Mouse (Mus musculus): Measurements from ENCODE around the gene Akap13. TPM values are rescaled to one million over a fixed set of nuclear protein-coding genes. Genes with fewer than 3 reads are reported as not detected.
"Not testable (repeated sequence)": the region's sequence is repeated elsewhere in the genome, so short reads cannot be mapped to it uniquely, and the experiment has no call there.

Gene Akap13
- polyA plus RNA-seq, 2 experiments from 2014 or later = 382 to 420 TPM

DNA sequence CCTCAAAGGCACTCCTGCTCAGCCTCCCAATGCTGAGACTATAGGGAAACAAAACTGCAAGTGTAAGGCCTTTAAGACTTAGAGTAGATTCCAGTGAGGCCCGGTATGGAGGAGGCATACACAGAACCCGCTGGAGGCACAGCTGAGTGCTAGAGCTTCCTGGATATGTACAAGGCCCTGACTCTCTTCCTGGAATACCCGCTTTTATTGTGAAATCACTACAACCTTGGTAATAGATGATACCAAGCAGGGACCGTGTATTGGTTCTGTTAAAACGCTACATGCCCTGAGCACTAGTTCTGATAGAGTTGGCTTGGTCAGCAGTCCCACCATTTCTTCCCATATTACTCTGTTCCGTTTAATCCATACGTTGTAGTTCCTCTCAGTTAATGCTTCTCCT is 274.3 kb downstream of the Akap13 start:
- ATAC-seq = no peak

DNA sequence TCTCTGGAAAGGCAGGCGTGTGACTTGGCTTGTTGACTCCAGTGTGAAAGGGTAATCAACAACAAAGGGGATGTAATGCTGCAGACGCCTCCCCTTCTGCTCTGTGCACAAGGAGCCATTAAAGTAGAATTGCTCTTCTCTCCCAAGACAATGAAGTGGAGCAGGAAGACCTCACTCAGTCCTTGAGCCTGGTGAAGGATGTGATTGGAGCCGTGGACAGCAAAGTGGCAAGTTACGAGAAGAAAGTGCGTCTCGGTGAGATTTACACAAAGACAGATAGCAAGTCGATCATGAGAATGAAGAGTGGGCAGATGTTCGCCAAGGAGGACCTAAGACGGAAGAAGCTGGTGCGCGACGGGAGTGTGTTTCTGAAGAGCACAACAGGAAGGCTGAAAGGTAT is 274.9 kb downstream of the Akap13 start:
- no peak for ATAC-seq

DNA sequence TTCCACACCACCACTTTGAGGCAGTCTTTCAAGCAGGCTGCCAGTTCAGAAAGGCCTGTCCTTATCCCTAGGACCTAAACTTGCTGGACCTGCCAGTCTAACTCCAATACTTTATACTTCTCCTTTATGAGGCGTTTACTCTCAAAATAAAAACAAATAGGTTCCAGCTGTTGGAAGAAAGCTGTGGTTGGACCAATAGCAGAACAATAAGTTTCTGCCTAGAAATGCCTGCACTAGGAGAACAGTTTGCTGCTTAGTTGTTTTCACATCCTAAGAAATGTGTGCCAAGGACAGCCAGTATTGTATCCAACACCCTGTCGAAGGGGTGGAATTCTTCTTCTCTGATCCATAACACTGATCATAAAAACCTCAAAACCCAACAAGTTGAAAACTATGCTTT is 276.6 kb downstream of the Akap13 start:
- ATAC-seq = no peak

DNA sequence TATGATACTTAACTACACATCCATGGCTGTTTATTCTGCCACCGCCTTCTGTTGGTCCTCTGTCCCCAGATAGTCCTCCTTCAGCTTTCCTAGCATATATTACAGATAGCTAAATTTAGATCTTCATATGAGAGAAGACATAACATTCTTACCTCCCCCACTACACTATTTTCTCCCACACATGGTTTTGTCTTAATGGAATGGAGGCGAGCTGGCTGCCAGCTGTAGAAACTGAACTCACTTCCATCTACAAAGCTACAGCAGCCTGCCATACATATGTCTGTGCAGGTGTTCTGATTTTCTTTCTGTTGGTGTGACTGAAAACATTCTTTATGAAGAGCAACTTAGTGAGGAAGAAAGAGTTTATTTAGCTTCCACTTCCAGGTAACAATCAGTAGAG is 277.8 kb downstream of the Akap13 start:
- no peak for ATAC-seq

DNA sequence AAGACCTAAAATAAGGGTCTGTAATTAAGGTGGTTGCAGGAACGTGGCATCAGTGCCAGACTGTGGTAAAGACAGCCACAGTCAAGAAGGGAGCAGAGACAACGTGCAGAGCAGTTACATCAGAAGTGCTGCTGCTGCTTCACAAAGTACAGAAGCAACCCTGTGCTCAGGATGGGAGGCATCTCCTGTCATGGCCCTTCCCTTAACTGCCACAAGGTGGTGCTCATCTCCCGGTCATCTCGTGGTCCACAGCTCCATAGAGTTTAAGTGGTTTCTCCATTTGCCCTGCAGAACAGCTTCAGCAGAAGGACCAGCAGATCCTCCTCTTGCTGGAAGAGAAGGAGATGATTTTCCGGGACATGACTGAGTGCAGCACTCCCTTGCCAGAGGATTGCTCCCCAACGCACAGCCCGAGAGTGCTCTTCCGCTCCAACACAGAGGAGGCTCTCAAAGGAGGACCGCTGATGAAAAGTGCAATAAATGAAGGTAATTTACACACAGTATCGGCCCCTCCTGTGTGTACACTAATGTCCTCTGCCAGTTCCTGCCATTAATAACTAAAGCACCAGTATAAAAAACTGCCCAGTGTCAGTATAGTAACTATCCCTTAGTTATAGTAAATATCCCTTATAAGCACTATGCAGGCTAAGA is 283.9 kb downstream of the Akap13 start:
- peak; percentile 90 for ATAC-seq

DNA sequence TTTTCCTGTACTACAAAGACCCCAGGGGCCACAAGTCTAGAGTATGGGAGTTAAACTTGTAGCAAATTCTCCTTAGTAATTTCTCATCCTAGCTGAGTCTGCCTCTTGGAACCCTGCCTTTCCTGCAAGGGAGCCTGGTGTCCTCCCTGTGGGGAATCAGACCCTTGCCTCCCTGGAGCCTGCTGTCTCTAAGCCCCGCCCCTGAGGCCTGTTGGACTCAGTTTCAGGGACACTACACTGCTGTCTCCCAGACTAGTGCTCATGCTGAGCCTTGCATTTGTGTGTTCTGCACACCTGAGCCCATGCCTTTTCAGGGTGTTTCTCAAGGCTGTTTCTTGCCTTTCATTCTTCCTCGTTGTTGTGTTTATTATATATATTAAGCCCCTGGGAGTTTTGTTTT is 289.2 kb downstream of the Akap13 start:
- no peak for ATAC-seq

DNA sequence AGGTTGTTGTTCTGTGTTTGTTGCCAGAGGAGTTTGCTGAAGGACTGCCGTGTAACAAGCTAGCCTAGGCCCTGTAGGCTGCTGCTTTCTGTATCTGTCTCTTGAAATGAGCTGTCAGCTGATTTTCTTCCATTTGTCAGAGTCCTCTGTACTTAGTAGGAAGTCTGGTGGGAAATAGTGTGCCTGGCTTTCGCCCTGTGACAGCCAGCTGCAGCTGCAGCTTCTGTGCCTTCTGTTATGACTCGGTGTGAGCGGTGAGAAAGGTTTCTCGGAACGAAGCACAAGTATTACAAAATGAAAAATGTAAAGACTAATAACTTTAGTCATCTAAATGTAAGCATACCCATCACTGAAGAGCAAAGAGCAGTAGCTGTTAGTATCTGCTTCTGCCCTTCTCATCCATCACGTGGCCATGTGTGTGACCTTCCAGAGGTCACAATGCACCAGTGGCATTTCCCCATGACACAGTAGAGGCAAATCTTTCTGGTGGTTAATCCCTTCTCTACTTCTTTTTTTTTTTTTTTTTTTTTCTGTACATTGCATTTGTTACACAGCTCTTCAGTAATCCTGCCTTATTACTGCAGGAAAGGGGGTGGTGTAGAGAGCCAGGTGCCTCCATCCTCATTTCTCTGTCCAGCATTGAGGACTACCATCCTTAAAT is 289.8 kb downstream of the Akap13 start:
- ATAC-seq = peak; percentile 65

DNA sequence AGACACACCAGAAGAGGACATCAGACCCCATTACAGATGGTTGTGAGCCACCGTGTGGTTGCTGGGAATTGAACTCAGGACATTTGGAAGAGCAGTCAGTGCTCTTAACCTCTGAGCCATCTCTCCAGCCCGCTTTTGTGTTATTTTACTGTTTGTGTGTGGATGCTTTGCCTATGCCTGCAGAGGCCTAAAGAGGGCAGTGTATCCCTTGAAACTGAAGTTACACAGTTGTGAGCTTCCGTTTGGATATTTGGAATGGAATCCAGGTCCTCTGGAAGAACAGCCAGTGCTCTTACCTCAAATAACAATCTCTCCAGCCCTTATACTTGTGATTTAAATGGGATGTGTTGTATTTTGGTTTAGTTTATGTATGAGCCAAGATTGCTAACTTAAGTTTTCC is 290.6 kb downstream of the Akap13 start:
- not testable (repeated sequence) for ATAC-seq

DNA sequence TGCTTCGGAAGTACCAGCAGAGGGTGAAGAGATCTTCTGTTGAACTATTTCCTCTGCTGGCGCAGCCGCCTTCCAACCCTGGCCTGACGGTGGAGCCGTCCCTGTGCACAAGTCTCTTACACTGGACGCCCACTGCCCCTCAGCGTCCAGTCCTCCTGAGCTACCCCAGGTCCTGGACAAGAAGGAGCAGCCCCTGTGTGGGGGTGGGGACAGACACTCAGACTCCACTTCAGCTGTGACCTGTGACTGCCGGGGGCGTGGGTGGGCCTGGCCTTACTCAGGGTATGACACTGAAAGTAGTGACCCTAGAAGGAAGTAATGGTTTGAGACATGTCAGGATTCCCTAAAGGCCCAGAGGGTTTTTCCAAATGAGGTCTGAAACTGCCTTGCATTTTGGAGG is 295.2 kb downstream of the Akap13 start:
- no peak for ATAC-seq

DNA sequence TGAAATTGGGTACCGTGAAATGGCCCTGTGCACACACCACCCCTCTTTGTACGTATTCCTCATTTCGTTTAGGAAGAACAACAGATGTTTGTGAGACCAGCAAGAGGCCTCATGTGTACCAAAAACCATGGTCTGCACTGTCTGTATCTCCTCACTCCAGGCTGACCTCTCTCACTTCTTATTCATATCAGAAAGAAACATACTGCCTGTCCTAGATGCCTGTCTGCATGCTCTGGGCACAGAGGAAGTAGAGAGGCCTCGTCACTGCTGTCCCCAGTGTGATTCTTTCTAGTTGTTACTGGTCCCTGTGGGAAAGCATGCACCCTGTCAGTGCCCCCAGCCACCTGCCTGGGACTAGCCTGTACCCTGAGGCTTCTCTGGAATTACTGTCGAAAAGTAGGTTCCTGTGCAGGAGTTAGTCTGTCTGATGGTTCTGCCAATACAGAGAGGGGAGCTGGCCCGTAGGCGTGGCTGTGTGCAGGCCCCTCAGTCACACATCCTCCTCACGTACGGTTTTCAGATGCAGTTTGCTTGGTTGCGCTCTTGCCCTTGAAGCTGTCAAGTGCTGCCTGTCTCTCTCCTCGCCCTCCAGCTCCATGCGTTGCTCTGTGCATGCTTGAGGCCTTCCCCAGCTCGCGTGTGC is 295.9 kb downstream of the Akap13 start:
- ATAC-seq = no peak

DNA sequence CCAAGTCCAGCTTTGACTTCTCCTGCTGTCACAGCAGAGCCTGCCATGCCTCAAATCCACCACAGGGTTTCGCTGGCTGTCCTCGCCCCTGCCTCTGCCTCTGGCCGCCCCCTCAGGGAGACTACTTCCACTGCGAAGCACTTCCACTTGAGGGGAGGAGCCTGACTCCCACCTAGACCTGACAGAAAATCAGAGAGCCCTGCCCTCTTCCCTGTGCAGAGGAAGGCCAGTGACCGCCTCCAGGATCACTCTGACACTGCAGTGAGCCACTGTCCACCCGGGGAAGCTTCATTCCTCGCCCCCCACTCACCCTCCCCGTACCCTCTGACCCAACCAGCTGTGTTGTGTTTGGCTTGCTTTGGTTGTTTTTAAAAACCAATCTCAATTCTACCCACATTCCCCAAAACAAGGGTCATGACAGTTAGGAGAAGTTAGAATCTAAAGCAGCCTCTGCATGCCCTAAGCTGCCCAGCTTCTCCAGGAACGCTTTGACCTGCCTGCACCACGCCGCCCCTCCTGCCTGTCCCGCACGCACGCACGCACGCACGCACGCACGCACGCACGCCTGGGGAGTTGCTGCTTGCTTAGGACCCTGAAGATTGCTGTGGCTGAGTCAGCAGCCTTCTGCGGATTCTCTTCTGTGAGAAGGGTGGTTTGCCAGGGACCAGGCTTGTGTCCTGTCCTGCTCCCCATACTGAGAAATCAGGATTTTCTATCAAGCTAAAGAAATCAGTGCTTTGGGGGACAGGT is 297.3 kb downstream of the Akap13 start:
- ATAC-seq = no peak

DNA sequence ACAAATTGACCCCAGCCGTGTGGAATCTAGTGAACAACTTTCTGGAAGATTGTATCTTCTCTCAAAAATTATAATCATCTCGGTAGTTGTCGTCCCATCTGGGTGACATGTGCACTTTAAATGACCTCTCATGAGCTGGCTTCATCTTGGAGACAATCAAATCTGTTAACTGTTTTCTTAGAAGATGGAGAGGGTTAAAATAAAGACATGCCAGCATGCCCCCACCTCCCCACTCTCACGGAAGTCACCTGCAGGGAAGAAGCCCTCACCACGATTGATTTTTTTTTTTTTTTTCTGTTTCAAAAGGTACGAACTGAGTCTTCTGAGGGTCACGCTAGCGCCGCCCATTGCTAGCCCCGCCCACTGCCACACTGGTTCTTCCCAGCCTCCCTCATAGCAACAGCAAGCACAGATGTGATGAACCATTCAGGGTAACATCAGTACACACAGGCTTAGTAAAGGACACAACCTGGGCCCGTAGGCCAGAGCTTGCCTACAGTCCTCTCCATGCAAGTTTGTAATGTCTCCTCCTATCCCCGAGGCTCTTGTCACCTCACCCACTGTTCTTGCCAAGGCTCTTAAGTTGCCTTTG is 298.0 kb downstream of the Akap13 start:
- ATAC-seq = no peak

DNA sequence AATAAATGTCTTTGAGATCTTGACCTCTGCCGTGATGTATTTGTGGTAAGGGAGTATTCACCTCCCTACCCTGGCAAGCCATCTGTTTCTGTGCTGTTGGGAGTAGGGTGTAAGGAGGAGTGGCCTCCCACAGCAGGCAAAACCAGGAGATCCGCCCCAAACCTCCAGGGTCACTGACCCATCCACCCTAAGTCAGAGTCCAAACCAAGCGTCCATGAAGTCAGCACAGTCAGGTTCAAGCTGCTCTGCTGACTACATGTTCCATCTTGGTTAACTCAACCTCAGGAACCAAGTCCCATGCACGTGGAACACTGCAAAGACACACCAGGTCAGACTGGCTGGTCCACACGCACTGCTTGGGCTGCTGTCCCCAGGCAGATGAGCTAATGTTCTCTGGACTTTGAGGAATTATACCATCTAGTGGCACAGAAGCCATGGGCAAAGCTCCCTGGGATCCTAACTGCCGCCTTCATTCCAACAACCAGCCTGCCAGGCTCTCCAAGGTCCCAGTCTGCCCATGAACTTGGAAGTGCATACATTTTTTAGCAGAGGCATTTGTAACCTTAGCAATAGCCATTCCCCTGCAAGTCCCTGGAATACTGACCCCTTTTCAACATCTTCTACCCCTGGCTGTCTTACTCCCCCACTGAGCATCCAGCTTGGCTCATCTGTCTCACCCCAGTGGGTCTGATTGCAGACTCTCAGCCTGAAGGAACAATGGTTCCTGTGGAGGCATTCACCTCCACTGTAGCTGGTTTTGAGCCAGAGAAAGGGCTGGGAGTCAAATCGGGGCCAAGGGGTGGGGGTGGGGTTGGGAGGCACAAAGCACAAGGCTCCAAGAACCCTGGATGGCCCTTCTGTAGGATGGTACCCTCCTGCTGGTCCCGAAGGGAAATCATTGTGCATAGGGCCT is 299.5 kb downstream of the Akap13 start:
- no peak for ATAC-seq

DNA sequence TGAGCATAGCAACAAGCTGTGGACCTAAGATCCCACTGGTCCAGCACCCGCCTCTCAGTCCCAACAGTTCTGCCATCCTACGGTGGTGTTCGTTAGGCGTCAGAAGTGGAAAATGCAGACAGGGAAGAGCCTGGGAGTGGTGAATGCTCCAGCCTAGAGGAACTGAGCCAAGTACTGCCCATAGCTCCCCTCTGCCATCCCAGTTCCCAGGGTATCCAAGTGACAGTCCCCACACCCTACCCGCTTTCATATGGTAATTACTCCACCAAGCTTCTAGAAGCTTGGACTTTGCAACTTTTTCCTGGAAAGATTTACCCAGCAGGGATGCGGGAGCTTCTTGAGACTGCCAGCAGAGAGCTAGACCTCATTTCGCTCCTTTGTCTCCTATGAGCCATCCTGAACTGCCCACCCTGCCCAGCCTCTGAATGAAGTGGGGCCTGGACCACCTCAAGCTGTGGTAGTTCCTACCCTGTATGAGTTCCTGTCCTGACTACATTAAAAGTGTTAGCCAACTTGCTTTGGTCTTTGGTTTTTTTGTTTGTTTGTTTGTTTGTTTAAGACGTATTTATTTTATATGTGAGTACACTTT is 300.6 kb downstream of the Akap13 start:
- peak; percentile 4 for ATAC-seq

DNA sequence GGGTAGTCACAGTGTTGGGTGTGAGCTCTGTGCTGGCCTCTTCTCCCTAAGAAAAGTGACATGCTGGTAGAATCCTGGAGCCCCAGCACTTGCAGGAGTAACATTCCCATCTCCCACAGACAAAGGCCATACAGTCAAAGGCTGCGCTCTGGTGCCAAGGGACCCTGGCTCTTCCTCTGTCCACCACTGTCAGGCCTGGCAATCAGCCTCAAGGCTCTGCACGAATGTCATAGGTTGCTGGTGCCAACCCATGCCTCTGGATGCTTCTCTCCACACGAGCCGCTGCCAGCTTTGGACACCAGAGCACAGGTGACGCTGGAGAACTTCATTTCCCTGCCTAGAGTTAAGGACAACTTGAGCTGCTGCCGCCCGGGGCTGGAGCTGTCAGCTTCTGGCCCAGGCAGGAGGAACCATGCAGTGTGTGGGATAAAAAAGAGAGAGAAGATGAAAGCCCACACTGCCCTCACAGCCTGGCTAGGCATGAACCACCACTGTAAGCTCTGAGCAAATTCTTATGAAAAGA is 304.7 kb downstream of the Akap13 start:
- ATAC-seq = no peak

DNA sequence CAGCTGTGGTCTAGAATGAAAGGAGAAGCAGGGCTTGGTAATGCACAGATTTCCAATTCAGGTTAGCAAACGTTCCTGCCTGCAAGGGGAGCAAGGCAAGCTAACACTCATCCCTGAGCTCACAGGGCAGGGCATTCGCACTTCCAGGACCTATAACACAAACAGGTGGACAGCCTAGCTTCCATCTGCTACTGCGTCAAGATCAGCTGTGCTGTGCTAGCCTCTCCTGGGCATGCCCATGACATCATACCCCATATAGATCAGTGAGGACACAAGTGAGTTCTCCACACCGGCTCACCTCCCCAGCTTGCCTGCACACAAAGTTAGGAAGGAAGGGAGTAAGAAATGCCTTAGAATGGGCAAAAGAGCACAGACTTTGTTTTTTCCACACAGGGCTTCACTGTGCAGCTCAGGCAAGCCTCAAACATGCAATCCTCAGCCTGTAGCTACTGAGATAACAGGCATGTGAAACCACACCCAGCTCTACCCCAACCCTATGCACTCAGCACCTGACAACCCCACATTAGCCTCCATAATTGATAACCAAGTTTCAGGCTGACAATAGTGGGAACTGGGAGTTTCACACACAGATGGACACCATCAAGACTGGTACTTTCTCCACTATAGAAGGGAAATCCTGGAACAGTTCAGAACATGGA is 305.5 kb downstream of the Akap13 start:
- not testable (repeated sequence) for ATAC-seq

DNA sequence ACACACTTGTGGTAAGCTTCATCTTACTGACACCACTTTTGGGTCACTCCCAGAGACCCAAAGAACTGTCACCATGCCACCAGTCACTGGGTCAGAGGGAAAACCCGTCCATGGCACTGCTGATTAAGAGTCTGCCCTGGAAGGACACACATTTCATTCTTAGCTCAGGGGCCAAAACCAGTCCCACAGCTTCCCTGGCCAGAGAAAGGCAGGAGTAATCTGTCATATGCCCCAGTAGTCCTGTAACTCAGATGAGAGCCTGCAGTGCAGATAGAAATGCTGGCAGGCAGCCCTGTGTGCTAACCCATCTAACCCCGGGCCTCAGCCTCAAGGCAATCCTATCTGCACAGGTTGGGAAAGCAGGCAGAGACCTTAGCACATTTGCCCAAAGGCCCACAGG is 306.9 kb downstream of the Akap13 start:
- ATAC-seq = not testable (repeated sequence)

DNA sequence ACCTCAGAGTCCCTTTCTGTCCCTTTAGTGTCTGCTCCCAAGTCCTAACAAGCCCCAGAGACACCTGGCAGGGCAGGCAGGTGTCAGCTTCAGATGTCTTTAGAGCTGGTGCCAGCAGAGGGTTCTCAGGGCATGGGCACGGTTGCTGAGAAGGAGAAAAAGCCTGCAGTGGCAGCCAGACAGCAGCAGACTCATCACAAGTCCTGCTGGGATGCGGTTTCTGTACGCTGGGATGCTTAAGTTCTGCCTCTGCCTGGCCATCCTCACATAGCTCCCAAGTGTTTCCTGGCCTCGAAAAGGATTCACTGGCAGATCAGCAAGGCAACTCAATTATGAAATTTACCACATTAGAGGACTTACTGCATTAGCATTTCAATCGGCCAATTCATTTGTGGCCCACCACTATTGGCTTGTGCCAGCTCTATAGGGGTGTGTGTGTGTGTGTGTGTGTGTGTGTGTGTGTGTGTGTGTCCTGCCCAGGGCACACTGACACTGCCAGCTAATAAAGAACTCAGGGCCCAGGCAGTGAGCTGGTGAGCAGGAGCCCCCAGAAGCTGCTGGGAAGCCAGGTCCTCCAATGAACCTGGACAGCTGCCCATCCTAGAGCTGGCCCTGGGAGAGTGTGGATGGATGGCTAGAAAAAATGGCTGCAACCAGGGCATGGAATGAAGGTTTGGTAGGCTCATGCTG is 311.9 kb downstream of the Akap13 start:
- not testable (repeated sequence) for ATAC-seq

DNA sequence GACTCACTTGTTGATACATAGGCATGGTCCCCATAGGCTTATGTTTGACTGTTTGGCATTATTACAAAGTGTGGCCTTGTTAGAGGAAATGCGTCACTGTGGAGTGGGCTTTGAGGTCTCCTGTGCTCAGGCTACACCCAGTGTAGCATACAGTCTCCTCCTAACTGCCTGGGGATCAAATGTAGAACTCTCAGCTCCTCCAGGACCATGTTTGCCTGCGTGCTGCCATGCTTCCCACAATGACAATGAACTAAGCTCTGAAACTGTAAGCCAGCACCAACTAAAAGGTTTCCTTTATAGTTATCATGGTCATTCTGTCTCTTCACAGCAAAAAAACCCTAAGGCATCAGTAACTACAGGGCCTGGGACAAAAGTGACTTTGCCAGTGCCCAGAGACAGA is 312.8 kb downstream of the Akap13 start:
- ATAC-seq = no peak

DNA sequence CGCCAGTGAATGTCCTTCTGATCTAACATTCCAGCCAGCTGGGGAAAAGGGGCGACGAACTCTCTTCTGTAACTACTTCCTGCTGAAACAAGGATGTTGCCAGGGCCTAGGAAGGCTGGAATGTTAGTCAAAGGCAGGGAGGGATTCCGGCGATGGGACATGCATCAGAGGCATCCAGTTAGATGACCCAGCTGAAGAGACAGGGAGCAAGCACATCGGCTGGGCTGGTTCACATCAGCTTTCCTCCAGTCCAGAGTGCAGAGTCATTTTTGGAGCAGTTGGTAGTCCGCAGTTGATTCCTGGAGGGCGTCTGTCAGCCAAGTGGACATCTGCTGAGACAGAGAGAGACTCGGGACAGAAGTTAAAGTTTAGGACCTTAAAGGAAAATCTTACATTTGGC is 314.6 kb downstream of the Akap13 start:
- no peak for ATAC-seq
